Mouse (Mus musculus) CH12F3 (cell line): ENCODE results near the gene Plekha1.

Experiments used
- in situ Hi-C: fragments of 300-500 bp; cut with MboI; formaldehyde crosslinking; loops from 2 replicates; pipeline ENCODE4 v1.14.3; 2020; ENCODE audit warnings: low sequenced_read_pairs

The Plekha1 gene

DNA sequence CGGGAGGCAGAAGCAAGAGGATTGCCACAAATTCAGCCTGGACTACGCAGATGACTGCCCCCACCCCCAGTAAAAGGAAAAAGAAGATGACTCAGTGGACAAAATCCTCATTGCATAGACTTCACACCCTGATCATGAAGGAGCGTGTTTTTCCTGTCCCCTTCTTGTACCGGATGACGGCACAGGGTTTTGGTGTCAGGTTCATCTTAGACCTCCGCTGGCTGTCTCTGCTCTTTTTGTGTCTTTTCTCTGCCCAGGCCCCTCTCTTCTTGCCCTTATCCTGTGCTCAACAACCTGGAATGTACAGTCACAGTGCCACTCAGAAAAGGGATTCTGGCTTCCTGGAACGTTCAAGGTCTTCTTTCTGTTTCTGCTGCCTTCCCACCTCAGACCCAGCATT is 84.9 kb downstream of the Plekha1 start:
- in situ Hi-C loops = no loop called here

DNA sequence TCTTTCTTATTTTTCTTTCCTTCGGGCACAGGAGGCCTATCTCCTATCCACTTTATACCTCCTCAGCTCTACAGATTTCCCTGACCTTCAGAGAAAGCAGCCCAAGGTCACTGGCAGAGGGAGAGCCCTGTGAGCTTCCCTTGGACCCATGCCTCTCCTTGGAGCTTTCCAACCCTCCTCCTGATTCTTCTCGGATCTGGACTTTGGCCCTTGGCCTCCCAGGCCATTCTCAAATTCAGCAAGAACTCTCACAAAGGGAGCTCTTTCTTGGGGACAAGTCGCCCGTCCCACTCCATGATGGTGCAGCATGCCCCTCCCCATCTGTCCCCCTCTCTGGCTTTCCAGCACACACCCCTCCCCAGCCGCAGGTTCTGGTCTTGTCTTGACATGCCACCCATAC is 85.4 kb downstream of the Plekha1 start:
- in situ Hi-C loops = no loop called here

GRCm38 (mm10) chr7:130953376-130953775 is 87.8 kb downstream of the Plekha1 start:
- in situ Hi-C loops = no loop called here

GRCm38 (mm10) chr7:130954177-130954601 is 88.6 kb downstream of the Plekha1 start:
- in situ Hi-C loops = no loop called here

GRCm38 (mm10) chr7:130958551-130958950 is 93.0 kb downstream of the Plekha1 start:
- in situ Hi-C loops = no loop called here

- in situ Hi-C loops = no loop called here
Observed at GRCm38 (mm10) chr7:130959868-130960267, 94.3 kb downstream of the Plekha1 start.

- in situ Hi-C loops = no loop called here
Observed at GRCm38 (mm10) chr7:130961429-130961828, 95.9 kb downstream of the Plekha1 start.
